Mouse (Mus musculus) heart, adult 2 months (tissue): Measurements from ENCODE around the gene B4galt5.

Source experiments
- CTCF ChIP-seq: fragments of 200-600 bp; IDR thresholded peaks from 2 replicates; pipeline ENCODE4 v1.8.1; 2022; ENCODE audit warnings: antibody characterized with exemption, mild to moderate bottlenecking, moderate library complexity
- EP300 ChIP-seq: fragments of 200-500 bp; IDR thresholded peaks from 2 replicates; pipeline ENCODE4 v1.6.1; 2011; ENCODE audit warnings: low read depth, low read length, control low read depth; ENCODE audit not compliant: insufficient read depth
- POLR2A ChIP-seq: fragments of 200-500 bp; IDR thresholded peaks from 2 replicates; pipeline ENCODE4 v1.6.1; 2011; ENCODE audit warnings: mild to moderate bottlenecking, low read depth, low read length, control low read depth; ENCODE audit not compliant: insufficient read depth

DNA sequence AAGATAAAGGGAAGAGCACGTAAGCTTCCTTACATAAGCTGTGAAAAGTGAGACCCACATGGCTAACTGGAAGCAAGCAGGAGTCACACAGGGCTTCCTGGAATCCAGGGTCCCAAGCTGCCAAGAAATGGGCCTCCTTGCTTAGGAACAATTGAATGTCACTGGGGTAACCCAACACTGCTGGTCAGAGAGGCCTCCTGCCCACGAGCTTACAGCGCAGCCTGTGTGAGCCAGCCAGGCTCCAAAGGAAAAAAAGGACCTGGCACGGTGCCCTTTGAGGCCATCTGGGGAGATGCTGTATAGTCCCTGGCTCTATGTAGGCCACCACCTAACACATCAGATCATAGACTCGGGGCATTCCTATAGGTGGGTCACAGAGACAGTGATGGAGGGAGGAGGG, 24.3 kb upstream of the B4galt5 start:
- no peak for TF ChIP-seq EP300
- TF ChIP-seq POLR2A = no peak
- no peak for TF ChIP-seq CTCF
